Mouse (Mus musculus) embryonic facial prominence, embryonic 12.5 days (tissue): ENCODE measurements around the gene Acr. TPM values are rescaled to one million over a fixed set of nuclear protein-coding genes. Genes with fewer than 3 reads are reported as not detected.

ENCODE experiments used
- ATAC-seq: fragments of 200-750 bp; cut with Nextera tagmentation; 2 replicates; pipeline ENCODE4 v1.8.0; 2017; ENCODE audit not compliant: insufficient number of reproducible peaks, insufficient read depth, low FRiP score, low TSS enrichment
- H3K27ac ChIP-seq: fragments of 300-500 bp; sonication (generic); 2 replicates; pipeline ENCODE4 v1.5.1; 2016; ENCODE audit warnings: mild to moderate bottlenecking
- H3K27me3 ChIP-seq: fragments of 300-500 bp; sonication (generic); 2 replicates; pipeline ENCODE4 v1.6.1; 2016; ENCODE audit warnings: mild to moderate bottlenecking, moderate library complexity
- H3K36me3 ChIP-seq: fragments of 300-500 bp; sonication (generic); 2 replicates; pipeline ENCODE4 v1.6.1; 2016; ENCODE audit warnings: mild to moderate bottlenecking
- H3K4me1 ChIP-seq: fragments of 300-500 bp; sonication (generic); 2 replicates; pipeline ENCODE4 v1.6.1; 2016
- H3K4me2 ChIP-seq: fragments of 300-500 bp; sonication (generic); replicated peaks from 2 replicates; pipeline ENCODE4 v1.6.1; 2016; ENCODE audit warnings: mild to moderate bottlenecking, moderate library complexity
- H3K4me3 ChIP-seq: fragments of 300-500 bp; sonication (generic); 2 replicates; pipeline ENCODE4 v1.5.1; 2016; ENCODE audit warnings: mild to moderate bottlenecking
- H3K9ac ChIP-seq: fragments of 300-500 bp; sonication (generic); 2 replicates; pipeline ENCODE4 v1.6.1; 2016; ENCODE audit warnings: mild to moderate bottlenecking, moderate library complexity
- H3K9me3 ChIP-seq: fragments of 300-500 bp; sonication (generic); 2 replicates; pipeline ENCODE4 v1.6.1; 2016; ENCODE audit warnings: mild to moderate bottlenecking, moderate library complexity
- WGBS: fragments of 180-500 bp; shearing (Covaris S2); methylation state at CpG from one replicate; pipeline ENCODE4 v1.1.7; 2016; 5-methylcytosine and 5-hydroxymethylcytosine counted together
- polyA plus RNA-seq: library from polyadenylated mRNA; unstranded; fragments of >200 nt; fragmentation: Nextera tagmentation; extraction: Ambion mirVana; gene quantifications from 2 replicates; pipeline ENCODE4 v1.2.1, GENCODE M21; 2016

Gene Acr
- polyA plus RNA-seq, 1 experiment from 2014 or later = 0.23 TPM

- ATAC-seq = peak; percentile 7; the same call in 1 of the 2 replicates
- Histone ChIP-seq H3K27me3 (no peaks in the 10 kb centered on the region), H3K27ac (peak overlapping the region; percentile 75), H3K4me2 (peak overlapping the region; percentile 75), H3K4me3 (peak overlapping the region; percentile 77), H3K9me3 (no peaks in the 10 kb centered on the region), H3K36me3 (peaks cover 14% of the 10 kb centered on the region), H3K4me1 (peaks cover 7% of the 10 kb centered on the region; the same call in 1 of the 2 replicates), H3K9ac (peak overlapping the region; percentile 82)
- 3% methylated on average over 30 of the region's 30 CpGs for WGBS
These were observed 23.2 kb downstream of the Acr start for GRCm38 (mm10) chr15:89591317-89591716.

DNA sequence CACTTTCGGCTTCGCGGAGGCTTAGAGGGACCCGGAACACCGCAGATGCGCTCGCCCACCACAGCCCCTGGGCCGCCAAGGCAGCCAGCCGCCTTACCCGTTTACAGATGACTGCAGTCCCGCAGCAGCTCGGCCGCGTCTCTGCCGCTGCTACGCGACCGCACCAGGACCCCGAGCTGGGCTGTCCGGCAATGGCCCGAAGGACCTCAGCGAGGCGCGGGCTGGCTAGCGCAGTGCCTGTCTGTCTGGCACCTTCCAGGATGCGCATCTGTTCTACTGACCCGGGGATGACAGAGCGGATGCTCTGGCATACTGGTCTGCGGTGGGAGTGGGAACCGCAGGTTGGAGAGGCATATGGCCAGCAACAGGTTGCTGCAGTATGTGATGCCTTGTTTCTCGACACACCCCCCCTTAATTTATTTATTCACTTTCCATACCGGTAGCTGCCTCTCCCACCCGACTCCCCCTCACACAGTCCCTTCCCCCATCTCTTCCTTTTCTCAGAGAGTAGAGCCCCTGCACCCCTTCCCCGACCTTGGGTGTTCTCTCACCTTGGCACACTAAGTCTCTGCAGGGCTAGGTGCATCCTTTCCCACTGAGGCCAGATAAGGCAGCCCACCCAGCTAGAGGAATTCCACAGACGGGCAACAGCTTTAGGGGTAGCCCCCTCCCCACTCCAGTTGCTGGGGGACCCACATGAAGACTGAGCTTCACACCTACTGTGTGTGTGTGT is 23.8 kb downstream of the Acr start, which contains the start of gene Rabl2:
Rabl2 (minus strand) TSS at position 201 of the 733 bp plus-strand sequence.
- peaks cover 7% of the 10 kb centered on the region; the same call in 1 of the 2 replicates for H3K4me1 ChIP-seq
- peak within 1 kb of the TSS; percentile 77 for H3K4me3 ChIP-seq
- peak within 1 kb of the TSS; percentile 75 for H3K4me2 ChIP-seq
- under 1% methylated on average over 35 of the region's 35 CpGs for WGBS
- peak within 1 kb of the TSS; percentile 75 for H3K27ac ChIP-seq
- peak; percentile 93 for ATAC-seq
- no peaks in the 10 kb centered on the region for H3K9me3 ChIP-seq
- H3K27me3 ChIP-seq = no peaks in the 10 kb centered on the region
- peaks cover 9% of the 10 kb centered on the region; the same call in 1 of the 2 replicates for H3K36me3 ChIP-seq
- peak within 1 kb of the TSS; percentile 82 for H3K9ac ChIP-seq

- no peak overlapping the region for H3K27ac ChIP-seq
- WGBS = 43% methylated on average over 4 of the region's 4 CpGs
- ATAC-seq = 0 out of 2 replicates have a peak, but pooled peaks have one; percentile 30
- H3K36me3 ChIP-seq = 0 out of 2 replicates have a peak, but pooled peaks cover 4% of the 10 kb centered on the region
- no peaks in the 10 kb centered on the region for H3K9me3 ChIP-seq
- H3K9ac ChIP-seq = no peak overlapping the region
- peak overlapping the region; percentile 75 for H3K4me2 ChIP-seq
- H3K27me3 ChIP-seq = no peaks in the 10 kb centered on the region
- peak overlapping the region; percentile 77; the same call in 1 of the 2 replicates for H3K4me3 ChIP-seq
- H3K4me1 ChIP-seq = peaks cover 7% of the 10 kb centered on the region; the same call in 1 of the 2 replicates
These were observed 24.4 kb downstream of the Acr start for GRCm38 (mm10) chr15:89592548-89592947.

DNA sequence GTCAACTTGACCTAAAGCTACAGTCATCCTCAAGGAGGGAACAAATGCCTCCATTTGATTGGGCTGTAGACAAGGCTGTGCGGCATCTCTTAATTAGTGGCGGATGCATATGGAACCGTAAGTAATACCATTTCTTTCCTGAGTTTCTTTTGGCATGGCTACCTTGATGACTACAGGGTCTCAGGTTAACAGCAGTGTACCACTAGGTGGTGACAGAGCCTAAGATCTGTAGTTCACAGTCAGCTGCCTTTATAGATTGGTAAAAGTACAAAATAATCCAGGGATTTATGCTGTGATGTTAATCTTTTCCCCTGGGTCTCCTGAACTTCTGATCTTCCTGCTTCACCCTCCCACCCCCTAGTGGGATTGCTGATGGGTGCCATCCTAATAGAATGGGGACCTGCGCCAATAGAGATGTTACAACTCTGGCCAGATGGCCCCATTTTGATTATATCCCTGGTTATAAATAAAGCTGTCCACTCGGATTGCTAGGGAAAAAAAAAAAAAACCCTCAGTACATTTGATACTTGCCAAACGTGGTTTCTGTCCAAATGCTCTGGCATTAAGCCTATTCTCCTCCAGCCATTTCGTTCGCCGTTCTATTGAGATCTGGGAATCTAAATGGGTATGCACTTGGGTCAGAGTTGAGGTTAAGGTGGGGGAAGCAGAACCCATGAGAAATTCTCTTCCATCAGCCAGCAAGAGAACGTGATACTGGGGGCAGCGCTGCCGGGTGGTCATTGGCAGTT is 37.9 kb downstream of the Acr start:
- Histone ChIP-seq H3K4me3 (no peak overlapping the region), H3K27ac (no peak overlapping the region), H3K36me3 (no peaks in the 10 kb centered on the region), H3K4me1 (no peaks in the 10 kb centered on the region), H3K9ac (no peak overlapping the region), H3K27me3 (no peaks in the 10 kb centered on the region), H3K4me2 (no peak overlapping the region), H3K9me3 (peaks cover 3% of the 10 kb centered on the region; the same call in 1 of the 2 replicates)
- ATAC-seq = no peak
- WGBS = 79% methylated on average over 12 of the region's 12 CpGs

- Histone ChIP-seq H3K4me2 (no peak overlapping the region), H3K27me3 (no peaks in the 10 kb centered on the region), H3K4me1 (no peaks in the 10 kb centered on the region), H3K9ac (no peak overlapping the region), H3K36me3 (no peaks in the 10 kb centered on the region), H3K9me3 (peaks cover 3% of the 10 kb centered on the region; the same call in 1 of the 2 replicates), H3K4me3 (no peak overlapping the region), H3K27ac (no peak overlapping the region)
- ATAC-seq = no peak
- WGBS = 81% methylated on average over 8 of the region's 8 CpGs
These were observed 39.4 kb downstream of the Acr start for GRCm38 (mm10) chr15:89607480-89607879.

- no peak for ATAC-seq
- Histone ChIP-seq H3K4me1 (no peaks in the 10 kb centered on the region), H3K4me3 (no peak overlapping the region), H3K36me3 (no peaks in the 10 kb centered on the region), H3K4me2 (no peak overlapping the region), H3K27ac (no peak overlapping the region), H3K9ac (no peak overlapping the region), H3K9me3 (peaks cover 3% of the 10 kb centered on the region; the same call in 1 of the 2 replicates), H3K27me3 (no peaks in the 10 kb centered on the region)
- WGBS = 87% methylated on average over 9 of the region's 9 CpGs
These were observed 39.8 kb downstream of the Acr start for GRCm38 (mm10) chr15:89607888-89608287.

DNA sequence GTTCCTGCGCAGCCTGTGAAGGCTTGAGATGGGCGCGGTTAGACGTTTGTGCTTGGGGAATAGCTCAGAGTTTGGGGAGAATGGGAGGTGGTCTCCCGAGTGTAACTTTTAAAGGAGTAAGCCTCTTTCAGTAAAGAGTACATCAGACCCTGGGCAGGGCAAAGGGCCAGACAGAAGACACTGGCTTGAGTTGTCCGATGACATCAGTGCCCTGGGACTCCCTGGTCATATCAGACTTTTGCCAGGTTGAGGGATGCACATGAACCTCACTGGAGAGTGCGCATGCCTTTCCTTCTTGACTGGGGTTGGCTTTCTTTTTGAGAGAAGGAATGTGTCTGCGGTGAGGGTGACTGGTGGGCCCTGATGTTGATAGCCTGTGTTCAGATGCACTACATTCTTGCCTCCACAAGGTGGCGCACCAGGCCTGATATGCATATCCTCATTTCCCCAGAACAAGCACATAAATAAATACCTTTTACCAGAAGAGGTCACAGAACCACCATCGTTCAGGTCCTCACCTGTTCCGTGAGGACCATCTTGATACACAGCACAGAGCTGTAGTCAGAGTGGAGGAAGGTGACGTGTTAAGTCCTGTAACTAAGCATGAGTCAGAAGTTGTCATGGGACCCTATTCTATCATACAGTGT is 54.3 kb downstream of the Acr start:
- Histone ChIP-seq H3K4me1 (no peaks in the 10 kb centered on the region), H3K4me3 (no peak overlapping the region), H3K27ac (no peak overlapping the region), H3K36me3 (no peaks in the 10 kb centered on the region), H3K9ac (no peak overlapping the region), H3K4me2 (no peak overlapping the region), H3K27me3 (no peaks in the 10 kb centered on the region), H3K9me3 (no peaks in the 10 kb centered on the region)
- peak; percentile 47; the same call in 1 of the 2 replicates for ATAC-seq
- 74% methylated on average over 12 of the region's 12 CpGs for WGBS

- ATAC-seq = no peak
- Histone ChIP-seq H3K27ac (no peak overlapping the region), H3K9ac (no peak overlapping the region), H3K4me2 (no peak overlapping the region), H3K9me3 (no peaks in the 10 kb centered on the region), H3K4me3 (no peak overlapping the region), H3K27me3 (no peaks in the 10 kb centered on the region), H3K4me1 (no peaks in the 10 kb centered on the region), H3K36me3 (no peaks in the 10 kb centered on the region)
- WGBS = 69% methylated on average over 5 of the region's 5 CpGs
These were observed 55.0 kb downstream of the Acr start for GRCm38 (mm10) chr15:89622959-89623625.

DNA sequence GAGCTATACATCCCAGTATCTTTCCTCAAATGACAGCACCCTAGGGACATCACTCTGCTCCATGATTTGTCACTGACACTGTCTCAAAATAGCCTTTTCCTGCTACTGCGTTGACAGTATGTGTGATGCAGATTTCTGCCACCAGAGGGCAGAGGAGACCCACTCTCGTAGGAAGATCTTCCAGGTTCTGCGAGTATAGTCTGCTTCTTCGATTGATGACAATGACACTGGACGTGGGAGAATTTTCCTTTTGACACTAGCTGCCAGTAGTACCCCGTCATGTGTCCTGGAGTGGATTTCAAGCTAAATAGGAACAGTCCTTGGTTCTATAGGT is 55.5 kb downstream of the Acr start:
- Histone ChIP-seq H3K36me3 (no peaks in the 10 kb centered on the region), H3K4me3 (no peak overlapping the region), H3K4me2 (no peak overlapping the region), H3K27me3 (no peaks in the 10 kb centered on the region), H3K27ac (no peak overlapping the region), H3K4me1 (no peaks in the 10 kb centered on the region), H3K9ac (no peak overlapping the region), H3K9me3 (no peaks in the 10 kb centered on the region)
- WGBS = 17% methylated on average over 6 of the region's 6 CpGs
- no peak for ATAC-seq
